Mouse (Mus musculus) limb, embryonic 14.5 days (tissue): ENCODE measurements around the gene Cdk5rap3. TPM values are rescaled to one million over a fixed set of nuclear protein-coding genes. Genes with fewer than 3 reads are reported as not detected.

Experiments used
- ATAC-seq: fragments of 200-750 bp; cut with Nextera tagmentation; 2 replicates; pipeline ENCODE4 v1.8.0; 2017; ENCODE audit warnings: low read depth, moderate number of reproducible peaks, moderate TSS enrichment; ENCODE audit not compliant: low FRiP score
- DNase-seq: peaks from one replicate; pipeline ENCODE4 v3.0.0-alpha.2; 2015; ENCODE audit warnings: low spot score
- H3K27ac ChIP-seq: fragments of 300-500 bp; sonication (generic); replicated peaks from 2 replicates; pipeline ENCODE4 v1.5.1; 2014; ENCODE audit warnings: low read depth, mild to moderate bottlenecking, low read length, moderate library complexity, mixed read lengths
- H3K27me3 ChIP-seq: fragments of 300-500 bp; sonication (generic); 2 replicates; pipeline ENCODE4 v1.6.1; 2014; ENCODE audit warnings: low read length, mixed read lengths; ENCODE audit not compliant: control insufficient read depth, insufficient read depth
- H3K36me3 ChIP-seq: fragments of 300-500 bp; sonication (generic); 2 replicates; pipeline ENCODE4 v1.6.1; 2014; ENCODE audit warnings: mild to moderate bottlenecking, low read length, moderate library complexity, mixed read lengths; ENCODE audit not compliant: control insufficient read depth, insufficient read depth
- H3K4me1 ChIP-seq: fragments of 300-500 bp; sonication (generic); 2 replicates; pipeline ENCODE4 v1.6.1; 2014; ENCODE audit warnings: antibody characterized with exemption, low read length, mixed read lengths; ENCODE audit not compliant: control insufficient read depth, insufficient read depth
- H3K4me2 ChIP-seq: fragments of 300-500 bp; sonication (generic); replicated peaks from 2 replicates; pipeline ENCODE4 v1.6.1; 2014; ENCODE audit warnings: low read depth, mild to moderate bottlenecking, low read length, moderate library complexity; ENCODE audit not compliant: severe bottlenecking
- H3K4me3 ChIP-seq: fragments of 300-500 bp; sonication (generic); replicated peaks from 2 replicates; pipeline ENCODE4 v1.5.1; 2014; ENCODE audit warnings: low read length
- H3K9ac ChIP-seq: fragments of 300-500 bp; sonication (generic); 2 replicates; pipeline ENCODE4 v1.6.1; 2014; ENCODE audit warnings: mild to moderate bottlenecking, low read depth, low read length, moderate library complexity; ENCODE audit not compliant: severe bottlenecking
- H3K9me3 ChIP-seq: fragments of 300-500 bp; sonication (generic); 2 replicates; pipeline ENCODE4 v1.6.1; 2016; ENCODE audit warnings: low read length; ENCODE audit not compliant: control insufficient read depth
- POLR2A ChIP-seq: fragments of 200-500 bp; IDR thresholded peaks from 2 replicates; pipeline ENCODE4 v1.8.0; 2012; ENCODE audit warnings: inconsistent platforms, mild to moderate bottlenecking, moderate library complexity, borderline replicate concordance; ENCODE audit not compliant: insufficient read depth, insufficient read length; ENCODE audit errors: extremely low read depth
- WGBS: fragments of 180-500 bp; shearing (Covaris S2); extraction: QIAGEN DNeasy Blood & Tissue Kit; methylation state at CpG from one replicate; pipeline ENCODE4 v1.1.7; 2014; 5-methylcytosine and 5-hydroxymethylcytosine counted together
- polyA plus RNA-seq, 2 experiments: library from polyadenylated mRNA; depleted of rRNA in 1 of 2; stranded (reverse) in 1 of 2; unstranded in 1 of 2; fragments of >200 nt; fragmentation: Nextera tagmentation in 1 of 2; extraction: Ambion mirVana in 1 of 2; gene quantifications; 2 replicates each; pipeline versions ENCODE4 v1.2.1 to v1.2.3; 2012 to 2014

Cdk5rap3 gene
- polyA plus RNA-seq, 2 experiments = 74.5 to 79.6 TPM

DNA sequence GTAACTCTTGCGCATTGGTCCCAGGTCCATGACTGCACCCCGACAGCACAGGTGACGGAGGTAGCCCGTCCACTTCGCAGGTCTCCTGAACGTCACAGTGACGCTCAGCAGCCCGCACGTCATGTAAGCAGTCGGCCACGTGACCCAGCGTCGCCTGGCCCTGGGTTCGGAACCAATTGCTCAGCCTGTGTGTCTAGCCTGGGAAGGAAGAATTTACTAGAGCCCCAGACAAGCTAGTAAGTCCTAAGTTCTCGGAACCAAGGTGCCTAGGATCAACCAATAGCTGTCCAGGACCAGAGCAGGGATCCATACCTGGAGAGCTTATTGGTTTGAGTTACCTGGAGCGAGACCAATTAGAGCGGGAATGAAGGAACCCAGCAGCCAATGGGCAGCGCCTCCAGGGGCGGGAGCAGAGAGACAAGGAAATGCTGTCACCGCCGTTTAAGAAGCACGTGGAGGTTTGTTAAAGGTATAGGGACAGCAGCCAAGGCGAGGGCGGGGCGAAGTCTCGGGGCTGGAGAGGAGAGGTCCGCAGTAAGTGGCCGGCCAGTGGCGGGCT lies 27.5 kb upstream of the Cdk5rap3 start, which contains the start of gene Pnpo:
Gene Pnpo (minus strand): TSS at position 241 of the 559 bp plus-strand sequence.
- ATAC-seq = peak; percentile 98

DNA sequence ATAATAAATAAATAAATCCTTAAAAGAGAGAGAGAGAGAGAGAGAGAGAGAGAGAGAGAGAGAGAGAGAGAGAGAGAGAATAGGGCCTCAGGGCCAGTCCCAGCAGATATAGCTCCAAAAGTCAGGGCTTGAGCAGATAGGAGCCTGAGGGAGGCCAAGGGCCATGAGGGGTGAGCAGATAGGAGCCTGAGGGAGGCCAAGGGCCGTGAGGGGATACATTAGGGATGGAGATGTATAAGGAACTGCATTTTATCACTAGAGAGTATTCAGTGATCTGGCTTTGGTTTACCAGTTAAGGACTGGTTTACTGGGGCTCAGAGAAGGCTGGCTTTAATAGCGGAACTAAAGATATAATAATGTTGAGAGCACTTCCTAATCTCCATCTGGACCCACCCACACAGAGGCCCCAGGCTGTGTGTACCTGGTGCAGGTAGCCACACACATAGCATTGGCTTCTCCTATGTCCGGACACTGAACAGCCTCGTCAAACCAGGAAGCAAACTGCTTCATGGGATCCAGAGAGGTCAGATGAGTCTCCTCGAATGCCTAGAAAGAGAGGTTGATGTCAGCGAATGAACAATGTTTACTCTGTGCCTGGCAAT lies 25.8 kb upstream of the Cdk5rap3 start:
- Histone ChIP-seq H3K9me3 (no peaks in the 10 kb centered on the region), H3K4me1 (peaks cover 8% of the 10 kb centered on the region), H3K9ac (no peak overlapping the region), H3K27ac (no peak overlapping the region), H3K27me3 (no peaks in the 10 kb centered on the region), H3K36me3 (no peaks in the 10 kb centered on the region), H3K4me3 (no peak overlapping the region), H3K4me2 (no peak overlapping the region)
- TF ChIP-seq POLR2A = no peak
- ATAC-seq = no peak
- DNase-seq = no peak
- 80% methylated on average over 6 of the region's 6 CpGs for WGBS

More for the DNA sequence above, 27.5 kb upstream of the Cdk5rap3 start, which contains the start of gene Pnpo:
- no peaks in the 10 kb centered on the region for H3K27me3 ChIP-seq
- no peaks in the 10 kb centered on the region for H3K9me3 ChIP-seq
- H3K36me3 ChIP-seq = no peaks in the 10 kb centered on the region
- H3K4me1 ChIP-seq = peaks cover 8% of the 10 kb centered on the region
- peak within 1 kb of the TSS; percentile 60 for H3K9ac ChIP-seq
- peak within 1 kb of the TSS; percentile 94 for H3K4me2 ChIP-seq
- under 1% methylated on average over 29 of the region's 29 CpGs for WGBS
- 0 out of 2 replicates have a peak within 1 kb of the TSS, but pooled peaks have one; percentile 5 for H3K27ac ChIP-seq
- TF ChIP-seq POLR2A = no peak
- H3K4me3 ChIP-seq = peak within 1 kb of the TSS; percentile 52
- peak; percentile 96 for DNase-seq

DNA sequence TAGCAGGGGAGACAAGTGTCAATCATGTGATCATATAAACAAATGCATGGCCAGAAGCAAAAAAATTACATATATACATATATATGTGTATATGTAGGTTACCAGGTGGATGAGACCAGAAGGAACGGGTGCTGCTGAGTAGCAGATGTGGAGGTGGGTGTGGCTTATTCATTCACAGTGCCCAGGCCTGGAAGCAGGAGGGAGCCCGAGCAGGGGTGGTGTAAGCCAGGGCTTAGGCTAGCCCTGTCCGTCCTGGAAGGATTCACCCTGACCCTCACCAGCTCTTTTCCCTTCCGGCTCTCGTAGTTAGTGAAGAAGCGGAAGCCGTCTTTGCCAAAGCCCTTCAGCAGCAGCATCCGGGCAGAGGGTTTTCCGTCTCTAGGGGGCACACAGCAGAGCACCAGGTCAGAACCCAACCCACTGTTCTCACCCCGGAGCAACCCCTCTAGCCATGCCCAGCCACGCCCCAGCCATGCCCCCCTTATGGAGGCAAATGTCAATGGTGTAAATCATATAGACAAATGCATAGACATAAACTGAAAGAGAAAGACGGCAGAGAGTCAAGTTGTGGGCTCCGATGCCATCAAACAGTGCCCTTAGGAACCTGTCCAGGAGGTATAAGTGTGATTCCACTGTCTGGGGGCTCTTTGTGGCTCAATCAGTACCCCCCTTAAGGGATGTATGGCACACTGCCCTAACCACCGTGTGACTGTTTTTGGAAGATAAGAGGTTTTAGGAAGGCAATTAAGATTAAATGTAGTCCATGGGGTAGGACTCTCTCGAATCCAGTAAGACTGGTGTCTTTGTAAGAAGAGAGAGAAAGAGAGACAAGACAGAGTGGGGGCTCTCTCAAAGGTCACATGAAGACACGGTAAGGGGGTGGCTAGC lies 24.5 kb upstream of the Cdk5rap3 start:
- Histone ChIP-seq H3K4me1 (peaks cover 8% of the 10 kb centered on the region), H3K36me3 (no peaks in the 10 kb centered on the region), H3K9me3 (no peaks in the 10 kb centered on the region), H3K27ac (no peak overlapping the region), H3K9ac (no peak overlapping the region), H3K4me3 (no peak overlapping the region), H3K27me3 (no peaks in the 10 kb centered on the region), H3K4me2 (no peak overlapping the region)
- TF ChIP-seq POLR2A = no peak
- 77% methylated on average over 16 of the region's 16 CpGs for WGBS
- DNase-seq (no peak), ATAC-seq (no peak)

DNA sequence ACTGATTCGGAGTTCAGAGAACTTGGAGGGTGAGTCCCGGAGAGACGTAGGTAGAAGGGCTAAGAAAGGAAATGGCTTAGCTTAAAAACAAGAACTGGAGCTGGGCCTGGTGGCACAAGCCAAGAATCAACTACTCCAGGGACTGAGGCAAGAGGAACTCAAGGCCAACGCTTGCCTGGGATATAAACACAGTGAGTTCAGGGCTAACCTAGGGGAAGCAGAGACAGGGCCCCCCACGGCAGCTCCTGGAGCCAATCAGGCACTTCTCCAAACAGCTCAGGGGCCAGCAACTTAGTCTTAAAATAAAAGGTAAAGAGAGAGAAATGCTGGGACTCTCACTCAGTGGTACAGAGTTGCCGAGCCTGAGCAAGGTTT lies 22.1 kb upstream of the Cdk5rap3 start:
- Histone ChIP-seq H3K27ac (no peak overlapping the region), H3K4me3 (no peak overlapping the region), H3K9me3 (no peaks in the 10 kb centered on the region), H3K9ac (no peak overlapping the region), H3K4me2 (no peak overlapping the region), H3K36me3 (no peaks in the 10 kb centered on the region), H3K4me1 (peaks cover 2% of the 10 kb centered on the region; the same call in 1 of the 2 replicates), H3K27me3 (no peaks in the 10 kb centered on the region)
- no peak for ATAC-seq
- 82% methylated on average over 6 of the region's 6 CpGs for WGBS
- TF ChIP-seq POLR2A = no peak
- no peak for DNase-seq
